Mouse (Mus musculus) ES-Bruce4 (cell line): ENCODE data around the gene Pgbd5. TPM values are rescaled to one million over a fixed set of nuclear protein-coding genes. Genes with fewer than 3 reads are reported as not detected.

ENCODE experiments used
- H3K27ac ChIP-seq: 2 replicates; pipeline ENCODE4 v1.5.1; 2012; ENCODE audit warnings: low read length, inconsistent platforms; ENCODE audit not compliant: insufficient read depth
- H3K27me3 ChIP-seq: 2 replicates; pipeline ENCODE4 v1.6.1; 2012; ENCODE audit warnings: mild to moderate bottlenecking, low read length, inconsistent platforms; ENCODE audit not compliant: control insufficient read depth, poor library complexity, insufficient read depth, severe bottlenecking
- H3K36me3 ChIP-seq: 2 replicates; pipeline ENCODE4 v1.6.1; 2012; ENCODE audit warnings: inconsistent platforms, mild to moderate bottlenecking, low read length, moderate library complexity; ENCODE audit not compliant: control insufficient read depth, poor library complexity, insufficient read depth, severe bottlenecking
- H3K4me1 ChIP-seq: one replicate; pipeline ENCODE4 v1.8.1; 2011; ENCODE audit warnings: low read length; ENCODE audit not compliant: control insufficient read depth, insufficient read depth
- H3K4me3 ChIP-seq: 2 replicates; pipeline ENCODE4 v1.5.1; 2011; ENCODE audit warnings: low read depth, mild to moderate bottlenecking, low read length
- H3K9ac ChIP-seq: 2 replicates; pipeline ENCODE4 v1.6.1; 2012; ENCODE audit warnings: low read depth, mild to moderate bottlenecking, inconsistent platforms; ENCODE audit not compliant: poor library complexity, severe bottlenecking
- H3K9me3 ChIP-seq: replicated peaks from 2 replicates; pipeline ENCODE4 v1.6.1; 2012; ENCODE audit warnings: mild to moderate bottlenecking, low read length, inconsistent platforms; ENCODE audit not compliant: control insufficient read depth, poor library complexity, insufficient read depth, severe bottlenecking
- CTCF ChIP-seq: IDR thresholded peaks from one replicate; pipeline ENCODE4 v1.8.1; 2011; ENCODE audit warnings: low read depth, low read length
- EP300 ChIP-seq: IDR thresholded peaks from 2 replicates; pipeline ENCODE4 v1.6.1; 2011; ENCODE audit warnings: low read depth, low read length; ENCODE audit not compliant: insufficient read depth
- POLR2A ChIP-seq: IDR thresholded peaks from one replicate; pipeline ENCODE4 v1.8.1; 2011; ENCODE audit warnings: low read length; ENCODE audit not compliant: insufficient read depth
- polyA plus RNA-seq: library from polyadenylated mRNA; stranded (reverse); fragments of >200 nt; gene quantifications from 2 replicates; pipeline ENCODE4 v1.2.4, GENCODE M21; 2011; ENCODE audit warnings: low read depth; ENCODE audit not compliant: missing spikeins, insufficient read depth, insufficient read length

The Pgbd5 gene
- polyA plus RNA-seq, 1 experiment = 4.0 TPM

GRCm38 (mm10) chr8:124382235-124382634, 57.2 kb downstream of the Pgbd5 start:
- Histone ChIP-seq H3K4me1 (no peaks in the 10 kb centered on the region), H3K9ac (no peak overlapping the region), H3K4me3 (no peak overlapping the region), H3K27me3 (no peaks in the 10 kb centered on the region), H3K27ac (no peak overlapping the region), H3K36me3 (no peaks in the 10 kb centered on the region), H3K9me3 (no peaks in the 10 kb centered on the region)
- no peak for TF ChIP-seq CTCF
- TF ChIP-seq EP300 = no peak
- no peak for TF ChIP-seq POLR2A

DNA sequence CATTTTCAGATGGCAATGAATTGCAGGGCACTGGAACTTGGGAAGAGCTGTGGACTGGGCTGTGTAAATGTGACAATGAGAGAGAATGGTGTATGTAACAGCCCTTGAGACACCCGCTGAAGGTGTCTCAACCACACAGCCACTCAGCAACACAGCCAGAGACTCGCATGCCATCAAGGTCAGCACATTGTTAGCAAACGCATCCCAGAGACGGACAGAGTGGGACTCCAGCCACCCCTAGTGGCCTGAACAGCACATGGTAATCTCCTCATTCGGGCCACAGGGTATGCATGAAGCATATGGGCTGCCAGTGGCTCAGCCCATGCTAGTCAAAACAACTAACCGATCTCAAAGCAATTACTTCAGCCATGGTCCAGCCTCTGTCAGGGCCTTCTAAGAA, 60.2 kb downstream of the Pgbd5 start:
- Histone ChIP-seq H3K4me3 (no peak overlapping the region), H3K9me3 (no peaks in the 10 kb centered on the region), H3K27me3 (no peaks in the 10 kb centered on the region), H3K4me1 (no peaks in the 10 kb centered on the region), H3K36me3 (no peaks in the 10 kb centered on the region), H3K9ac (no peak overlapping the region), H3K27ac (no peak overlapping the region)
- no peak for TF ChIP-seq EP300
- peak; percentile 23 for TF ChIP-seq CTCF

GRCm38 (mm10) chr8:124376406-124376805, 63.1 kb downstream of the Pgbd5 start:
- Histone ChIP-seq H3K4me3 (no peak overlapping the region), H3K27ac (no peak overlapping the region), H3K4me1 (no peaks in the 10 kb centered on the region), H3K27me3 (no peaks in the 10 kb centered on the region), H3K9ac (no peak overlapping the region), H3K36me3 (no peaks in the 10 kb centered on the region), H3K9me3 (no peaks in the 10 kb centered on the region)
- TF ChIP-seq CTCF (no peak), POLR2A (no peak), EP300 (no peak)

DNA sequence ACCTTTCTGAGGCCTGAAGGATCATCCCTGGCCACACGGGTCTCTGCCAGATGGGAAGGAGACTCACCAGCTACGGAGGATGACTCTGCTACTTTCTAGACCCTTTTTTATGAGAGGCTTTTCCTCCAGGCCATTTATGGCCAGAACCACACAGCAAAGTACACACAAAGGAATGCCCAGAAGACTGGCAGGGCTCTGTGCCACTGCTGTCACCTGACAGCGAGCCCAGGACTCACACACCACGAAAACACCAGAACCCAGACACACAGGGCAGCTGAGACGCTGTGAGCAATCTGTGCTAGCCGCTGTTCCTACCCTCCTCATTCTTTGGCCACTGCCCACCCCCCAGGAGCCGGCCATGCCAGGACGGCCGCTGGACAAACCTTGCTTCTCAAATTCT, 63.7 kb downstream of the Pgbd5 start:
- Histone ChIP-seq H3K27ac (no peak overlapping the region), H3K27me3 (no peaks in the 10 kb centered on the region), H3K36me3 (no peaks in the 10 kb centered on the region), H3K9ac (no peak overlapping the region), H3K4me1 (no peaks in the 10 kb centered on the region), H3K4me3 (no peak overlapping the region), H3K9me3 (no peaks in the 10 kb centered on the region)
- no peak for TF ChIP-seq POLR2A
- no peak for TF ChIP-seq CTCF
- TF ChIP-seq EP300 = no peak

- TF ChIP-seq EP300 = no peak
- no peak for TF ChIP-seq CTCF
- TF ChIP-seq POLR2A = no peak
- H3K27ac ChIP-seq = no peak overlapping the region
- no peak overlapping the region for H3K4me3 ChIP-seq
- H3K27me3 ChIP-seq = no peaks in the 10 kb centered on the region
- H3K4me1 ChIP-seq = no peaks in the 10 kb centered on the region
- H3K9ac ChIP-seq = no peak overlapping the region
- H3K36me3 ChIP-seq = no peaks in the 10 kb centered on the region
- H3K9me3 ChIP-seq = no peaks in the 10 kb centered on the region
Measured at GRCm38 (mm10) chr8:124375168-124375567, 64.3 kb downstream of the Pgbd5 start.

DNA sequence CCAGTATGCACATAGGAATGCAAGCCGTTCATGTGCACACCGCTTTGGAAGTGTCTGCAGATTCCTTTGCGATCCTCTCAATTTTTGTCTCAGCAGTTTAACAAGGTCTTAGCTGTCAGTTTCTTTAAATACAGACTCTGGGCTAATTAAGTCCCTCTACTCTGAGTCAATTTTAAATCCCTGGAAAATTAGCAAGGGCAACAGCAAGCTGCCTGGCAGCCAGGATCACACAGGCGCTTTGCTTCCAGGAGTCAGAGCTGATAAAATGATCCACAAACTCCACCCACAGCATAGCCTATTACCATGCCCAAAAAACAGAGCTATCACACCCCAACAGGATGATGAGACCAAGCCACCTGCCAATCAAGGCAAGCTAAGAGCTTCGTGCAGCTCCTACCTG, 65.7 kb downstream of the Pgbd5 start:
- TF ChIP-seq CTCF (no peak), POLR2A (no peak), EP300 (no peak)
- no peaks in the 10 kb centered on the region for H3K4me1 ChIP-seq
- no peaks in the 10 kb centered on the region for H3K36me3 ChIP-seq
- H3K27ac ChIP-seq = no peak overlapping the region
- H3K9ac ChIP-seq = no peak overlapping the region
- no peaks in the 10 kb centered on the region for H3K27me3 ChIP-seq
- H3K9me3 ChIP-seq = no peaks in the 10 kb centered on the region
- H3K4me3 ChIP-seq = no peak overlapping the region
